Mouse (Mus musculus): ENCODE results near the gene Zfp597.

Gene Zfp597

GRCm38 (mm10) chr16:3884201-3885064, at the start of gene Zfp597, which contains the start of gene Gm20695:
Gene Zfp597 (minus strand): TSS chr16:3884561.
Gene Gm20695 (plus strand): TSS chr16:3884648.
- DNase-seq (ENCODE audit: low spot score), result peak; percentile 94

GRCm38 (mm10) chr16:3934091-3934490, 49.7 kb upstream of the Zfp597 start:
- DNase-seq (ENCODE audit: low spot score), result no peak

- no peak for DNase-seq (ENCODE audit: low spot score)
These were observed 49.2 kb upstream of the Zfp597 start for GRCm38 (mm10) chr16:3933536-3933935.

GRCm38 (mm10) chr16:3929151-3929550, 44.8 kb upstream of the Zfp597 start:
- no peak for DNase-seq (ENCODE audit: low spot score)

- DNase-seq (ENCODE audit: low spot score), result no peak
These were observed 44.2 kb upstream of the Zfp597 start for GRCm38 (mm10) chr16:3928582-3928981.

- DNase-seq (ENCODE audit: low spot score), result no peak
These were observed 39.6 kb upstream of the Zfp597 start for GRCm38 (mm10) chr16:3923966-3924365.

- no peak for DNase-seq (ENCODE audit: low spot score)
These were observed 39.2 kb upstream of the Zfp597 start for GRCm38 (mm10) chr16:3923515-3923914.

- no peak for DNase-seq (ENCODE audit: low spot score)
These were observed 36.4 kb upstream of the Zfp597 start for GRCm38 (mm10) chr16:3920756-3921155.

GRCm38 (mm10) chr16:3909118-3909517, 24.8 kb upstream of the Zfp597 start:
- DNase-seq (ENCODE audit: low spot score), result no peak

- peak; percentile 87 for DNase-seq (ENCODE audit: low spot score)
These were observed 24.3 kb upstream of the Zfp597 start, which contains the start of the genes 1700037C18Rik and Cluap1 for GRCm38 (mm10) chr16:3908537-3909111. Gene 1700037C18Rik (minus strand): TSS chr16:3908689. Gene Cluap1 (plus strand): TSS chr16:3908801.

GRCm38 (mm10) chr16:3907471-3907870, 23.1 kb upstream of the Zfp597 start:
- DNase-seq (ENCODE audit: low spot score), result no peak

GRCm38 (mm10) chr16:3896553-3896952, 12.2 kb upstream of the Zfp597 start:
- no peak for DNase-seq (ENCODE audit: low spot score)

- DNase-seq (ENCODE audit: low spot score), result no peak
These were observed 11.7 kb upstream of the Zfp597 start for GRCm38 (mm10) chr16:3896046-3896445.

- peak; percentile 14 for DNase-seq (ENCODE audit: low spot score)
These were observed 10.9 kb upstream of the Zfp597 start for GRCm38 (mm10) chr16:3895173-3895792.

GRCm38 (mm10) chr16:3893739-3894138, 9.4 kb upstream of the Zfp597 start:
- DNase-seq (ENCODE audit: low spot score), result no peak

- DNase-seq (ENCODE audit: low spot score), result no peak
These were observed 7.4 kb upstream of the Zfp597 start for GRCm38 (mm10) chr16:3891621-3892295.

- DNase-seq (ENCODE audit: low spot score), result no peak
These were observed 807 bp upstream of the Zfp597 start for GRCm38 (mm10) chr16:3885065-3885670.

- DNase-seq (ENCODE audit: low spot score), result no peak
These were observed 8.0 kb downstream of the Zfp597 start for GRCm38 (mm10) chr16:3876346-3876745.

- DNase-seq (ENCODE audit: low spot score), result peak; percentile 82
These were observed 11.9 kb downstream of the Zfp597 start, which contains the start of gene Naa60 for GRCm38 (mm10) chr16:3872216-3873047. Gene Naa60 (plus strand): TSS chr16:3872375.

GRCm38 (mm10) chr16:3871815-3872214, 12.5 kb downstream of the Zfp597 start:
- no peak for DNase-seq (ENCODE audit: low spot score)

- no peak for DNase-seq (ENCODE audit: low spot score)
These were observed 25.1 kb downstream of the Zfp597 start for GRCm38 (mm10) chr16:3859254-3859653.

All from urinary bladder, postnatal 25 days (tissue).